Mouse (Mus musculus) ES-Bruce4 (cell line): Measurements from ENCODE around the gene Ick.

Experiments used
- CTCF ChIP-seq: IDR thresholded peaks from one replicate; pipeline ENCODE4 v1.8.1; 2011; ENCODE audit warnings: low read depth, low read length
- EP300 ChIP-seq: IDR thresholded peaks from 2 replicates; pipeline ENCODE4 v1.6.1; 2011; ENCODE audit warnings: low read depth, low read length; ENCODE audit not compliant: insufficient read depth

DNA sequence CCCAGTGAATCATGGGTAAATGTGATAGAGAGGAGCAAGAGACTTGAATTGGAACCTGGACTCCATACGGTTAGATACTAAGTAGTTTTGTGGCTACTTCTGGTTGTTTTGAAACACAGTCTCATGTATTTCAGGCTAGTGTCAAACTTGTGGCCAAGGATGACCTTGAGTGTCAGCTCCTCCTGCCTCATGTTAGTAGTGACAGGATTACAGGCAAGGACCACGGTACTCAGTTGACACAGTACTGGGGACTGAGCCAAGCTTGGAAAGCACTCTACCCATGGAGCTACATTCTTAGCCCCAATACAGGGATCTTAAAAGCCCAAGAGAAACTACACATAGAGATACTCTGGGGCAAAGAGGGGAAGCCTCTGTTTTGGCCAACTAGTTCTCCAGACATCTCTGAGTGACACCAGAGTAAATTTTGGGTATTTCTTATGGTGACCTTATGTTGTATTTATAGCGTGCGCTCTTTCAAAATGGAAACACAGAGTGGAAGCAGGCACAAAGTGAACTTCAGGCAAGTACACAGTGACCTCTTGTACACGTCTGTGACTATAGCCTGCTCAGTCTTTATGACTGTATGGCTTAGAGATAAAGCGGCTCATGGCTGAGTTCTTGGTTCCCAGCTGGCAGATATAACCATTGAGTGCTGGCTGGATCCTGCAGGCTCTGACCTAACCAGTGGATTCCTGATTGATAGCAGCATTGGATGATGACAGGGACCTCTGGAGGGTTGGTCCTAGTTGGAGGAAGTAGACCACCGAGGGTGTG lies 14.1 kb downstream of the Ick start:
- TF ChIP-seq EP300 (no peak), CTCF (no peak)
